In the genomic region with DNA sequence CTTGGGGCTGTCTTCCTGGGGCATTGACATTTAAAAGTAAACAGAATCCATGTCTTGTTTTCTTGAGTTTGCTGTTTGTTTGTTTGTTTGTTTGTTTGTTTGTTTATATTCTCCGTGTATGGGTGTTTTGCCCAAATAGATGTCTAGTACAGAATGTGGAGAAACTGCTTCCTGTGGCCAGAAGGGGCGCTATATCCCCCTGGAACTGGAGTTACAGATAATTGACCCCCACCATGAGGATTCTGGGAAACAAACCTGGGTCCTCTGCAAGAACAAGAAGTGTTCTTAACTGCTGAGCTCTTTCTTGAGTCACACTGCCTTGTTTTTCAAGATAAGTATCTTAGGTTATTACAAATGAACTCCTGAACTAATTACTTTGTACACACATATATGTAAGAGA, we compare ENCODE assay signal across 9 mouse cellular contexts.
DNase-seq lines count a peak whose midpoint lies in the region; ATAC-seq and TF ChIP-seq lines count a peak whose summit lies in the region.
"Had no signal": no experiment of that assay in that cellular context is flagged by ENCODE, and none has a peak within 500 bp of the region (broad histone marks: within the 10 kb centered on the region; RNA-seq: fewer than 3 reads in every experiment).

No protein-coding gene starts in this region.

- intact Hi-C loops in heart, adult 2 months (cut with DNase I): loop anchor here (5.0 kb wide), 1 partner anchor 68 kb away; a partner anchor contains a TSS
- intact Hi-C loops in heart, postnatal 25 days (cut with DNase I): loop anchor here (10.0 kb wide), 1 partner anchor 289 kb away; a partner anchor contains a TSS

- no peaks in the 10 kb centered on the region for H3K79me2 ChIP-seq in heart, adult 2 months (replicated peaks; ENCODE audit: control insufficient read depth, insufficient read depth, low read length)

- H3K27me3 ChIP-seq in heart, adult 2 months (ENCODE audit: control insufficient read depth, insufficient read depth, low read length): no peaks in the 10 kb centered on the region
- no peaks in the 10 kb centered on the region for H3K27me3 ChIP-seq in lung, embryonic 14.5 days (ENCODE audit: insufficient read depth, low read length)
- no peaks in the 10 kb centered on the region for H3K27me3 ChIP-seq in limb, embryonic 13.5 days

- no peak overlapping the region for H3K9ac ChIP-seq in heart, adult 2 months (ENCODE audit: low read depth, low read length)
- no peak overlapping the region for H3K9ac ChIP-seq in lung, embryonic 14.5 days
- no peak overlapping the region for H3K9ac ChIP-seq in limb, embryonic 13.5 days

- peak overlapping the region; percentile 51 for H3K4me3 ChIP-seq in heart, adult 2 months
- H3K4me3 ChIP-seq in lung, embryonic 14.5 days (ENCODE audit: low read depth, low read length): no peak overlapping the region
- H3K4me3 ChIP-seq in limb, embryonic 13.5 days: no peak overlapping the region

- no peaks in the 10 kb centered on the region for H3K9me3 ChIP-seq in lung, embryonic 14.5 days (ENCODE audit: low read depth, low read length)
- no peaks in the 10 kb centered on the region for H3K9me3 ChIP-seq in limb, embryonic 13.5 days
- H3K9me3 ChIP-seq: G1E had no signal

- TF ChIP-seq EP300 in heart, adult 2 months (IDR thresholded peaks at IDR 0.05; ENCODE audit: insufficient read depth, low read depth, low read length): no peak

- no peak for ATAC-seq in lung, embryonic 14.5 days (ENCODE audit: insufficient read depth)
- ATAC-seq in limb, embryonic 13.5 days (ENCODE audit: low FRiP score, low read depth): no peak

- DNase-seq in heart, adult 2 months: no peak
- no peak for DNase-seq in heart, postnatal 25 days (ENCODE audit: low spot score)
- DNase-seq in lung, embryonic 14.5 days: no peak
- no peak for DNase-seq in lung, postnatal 14 days
- peak; percentile 58 for DNase-seq in R1 (ENCODE audit: low read depth, low spot score)
- no peak for DNase-seq in left cerebral cortex, adult 9 months (ENCODE audit: low spot score in 2 of 2)
- no peak for DNase-seq in spleen, postnatal 4 days (ENCODE audit: low spot score in 2 of 2)

- peak; percentile 46 for TF ChIP-seq CTCF in heart, adult 2 months (IDR thresholded peaks at IDR 0.05)
- TF ChIP-seq CTCF in lung, embryonic 14.5 days (IDR thresholded peaks at IDR 0.05; ENCODE audit: low read depth): peak; percentile 13; the same call in 1 of the 2 replicates

- 58% methylated on average over 2 of the region's 2 CpGs for WGBS in heart, adult 2 months
- 25% methylated on average over 2 of the region's 2 CpGs for WGBS in lung, embryonic 14.5 days
- 38% methylated on average over 2 of the region's 2 CpGs for WGBS in limb, embryonic 13.5 days

- peak overlapping the region; percentile 68 for H3K4me2 ChIP-seq in lung, embryonic 14.5 days
- H3K4me2 ChIP-seq in limb, embryonic 13.5 days (replicated peaks): peak overlapping the region; percentile 71

- peaks cover 7% of the 10 kb centered on the region; the same call in 1 of the 2 replicates for H3K36me3 ChIP-seq in heart, adult 2 months (ENCODE audit: control insufficient read depth, insufficient read depth, low read length)
- no peaks in the 10 kb centered on the region for H3K36me3 ChIP-seq in lung, embryonic 14.5 days (ENCODE audit: insufficient read depth)
- no peaks in the 10 kb centered on the region for H3K36me3 ChIP-seq in limb, embryonic 13.5 days
- H3K36me3 ChIP-seq: G1E had no signal

- H3K4me1 ChIP-seq in heart, adult 2 months (ENCODE audit: control insufficient read depth, insufficient read depth, low read length): peaks cover 3% of the 10 kb centered on the region
- H3K4me1 ChIP-seq in lung, embryonic 14.5 days (ENCODE audit: insufficient read depth): peaks cover 4% of the 10 kb centered on the region
- H3K4me1 ChIP-seq in limb, embryonic 13.5 days: peaks cover 29% of the 10 kb centered on the region

- H3K27ac ChIP-seq in heart, adult 2 months: peak overlapping the region; percentile 77
- peak overlapping the region; percentile 31; the same call in 1 of the 2 replicates for H3K27ac ChIP-seq in lung, embryonic 14.5 days (ENCODE audit: low read depth)
- no peak overlapping the region for H3K27ac ChIP-seq in limb, embryonic 13.5 days

- TF ChIP-seq POLR2A in heart, adult 2 months (IDR thresholded peaks at IDR 0.05; ENCODE audit: insufficient read depth, low read depth, low read length): no peak
